Mouse (Mus musculus) c-Kit-negative CD71-positive TER-119-positive erythroid progenitor cells, embryonic 14.5 days (primary cell): ENCODE data around the gene Susd4.

Source experiments
- DNase-seq: peaks from one replicate; pipeline ENCODE4 v3.0.0-alpha.2; 2013; ENCODE audit warnings: low read depth, low spot score

Gene Susd4

GRCm38 (mm10) chr1:182763716-182764461, at the start of gene Susd4:
Susd4 (plus strand) TSS chr1:182763860.
- DNase-seq, result no peak

GRCm38 (mm10) chr1:182714236-182714935, 49.3 kb upstream of the Susd4 start:
- DNase-seq, result no peak

GRCm38 (mm10) chr1:182727541-182727940, 36.1 kb upstream of the Susd4 start:
- no peak for DNase-seq

- DNase-seq, result no peak
These were observed 34.7 kb upstream of the Susd4 start for GRCm38 (mm10) chr1:182729002-182729401.

- DNase-seq, result no peak
These were observed 31.0 kb upstream of the Susd4 start for GRCm38 (mm10) chr1:182732695-182733094.

- DNase-seq, result no peak
These were observed 27.8 kb upstream of the Susd4 start for GRCm38 (mm10) chr1:182735891-182736290.

- DNase-seq, result no peak
These were observed 16.6 kb upstream of the Susd4 start for GRCm38 (mm10) chr1:182747081-182747480.

- no peak for DNase-seq
These were observed 15.8 kb upstream of the Susd4 start for GRCm38 (mm10) chr1:182747834-182748233.

- no peak for DNase-seq
These were observed 14.6 kb upstream of the Susd4 start, which contains the start of gene Ccdc185 for GRCm38 (mm10) chr1:182749080-182749479. Ccdc185 (minus strand) TSS chr1:182749180.

GRCm38 (mm10) chr1:182751301-182751700, 12.4 kb upstream of the Susd4 start:
- no peak for DNase-seq

- DNase-seq, result no peak
These were observed 10.0 kb upstream of the Susd4 start for GRCm38 (mm10) chr1:182753694-182754093.

- no peak for DNase-seq
These were observed 8.8 kb upstream of the Susd4 start for GRCm38 (mm10) chr1:182754865-182755264.

- no peak for DNase-seq
These were observed 4.9 kb upstream of the Susd4 start for GRCm38 (mm10) chr1:182758783-182759182.

- no peak for DNase-seq
These were observed 407 bp upstream of the Susd4 start for GRCm38 (mm10) chr1:182763191-182763715.

GRCm38 (mm10) chr1:182764541-182765281, 1.1 kb downstream of the Susd4 start:
- no peak for DNase-seq

GRCm38 (mm10) chr1:182775576-182775975, 11.9 kb downstream of the Susd4 start:
- no peak for DNase-seq

GRCm38 (mm10) chr1:182776749-182777410, 13.2 kb downstream of the Susd4 start:
- DNase-seq, result no peak

- no peak for DNase-seq
These were observed 14.6 kb downstream of the Susd4 start for GRCm38 (mm10) chr1:182778225-182778624.

GRCm38 (mm10) chr1:182779024-182779520, 15.4 kb downstream of the Susd4 start:
- no peak for DNase-seq

GRCm38 (mm10) chr1:182783774-182784173, 20.1 kb downstream of the Susd4 start:
- no peak for DNase-seq

- DNase-seq, result no peak
These were observed 21.1 kb downstream of the Susd4 start for GRCm38 (mm10) chr1:182784784-182785183.
